Mouse (Mus musculus): Measurements from ENCODE around the gene Sla2.
"Not testable (repeated sequence)": the region's sequence is repeated elsewhere in the genome, so short reads cannot be mapped to it uniquely, and the experiment has no call there.

Gene Sla2

GRCm38 (mm10) chr2:156838839-156839238 is 48.2 kb downstream of the Sla2 start:
- no peak for DNase-seq

GRCm38 (mm10) chr2:156834336-156834735 is 52.7 kb downstream of the Sla2 start:
- DNase-seq = no peak

GRCm38 (mm10) chr2:156825128-156825527 is 61.9 kb downstream of the Sla2 start:
- not testable (repeated sequence) for DNase-seq
